Mouse (Mus musculus): ENCODE measurements around the gene Eme1.

GRCm38 (mm10) chr11:94634431-94634830 is 19.3 kb downstream of the Eme1 start:
- TF ChIP-seq POLR2A (IDR thresholded peaks at IDR 0.05; ENCODE audit: insufficient read length, low read depth) (no peak), CEBPB (IDR thresholded peaks at IDR 0.05; ENCODE audit: insufficient read depth, poor library complexity, severe bottlenecking) (no peak), TCF3 (IDR thresholded peaks at IDR 0.05; ENCODE audit: insufficient read length, low read depth) (no peak), MAX (IDR thresholded peaks at IDR 0.05; ENCODE audit: low read depth) (no peak), TCF12 (IDR thresholded peaks at IDR 0.05; ENCODE audit: insufficient read depth, poor library complexity, severe bottlenecking) (no peak), MYOD1 (IDR thresholded peaks at IDR 0.05; ENCODE audit: control insufficient read depth in 1 of 3, insufficient read length in 2 of 3, low read depth in 2 of 3) (no peak), E2F4 (IDR thresholded peaks at IDR 0.05; ENCODE audit: insufficient read depth) (no peak), MYOG (IDR thresholded peaks at IDR 0.05; ENCODE audit: control insufficient read depth in 1 of 3, insufficient read depth in 1 of 3, insufficient read length in 2 of 3, low read depth in 2 of 3) (no peak), USF1 (IDR thresholded peaks at IDR 0.05; ENCODE audit: low read depth) (no peak), SRF (IDR thresholded peaks at IDR 0.05; ENCODE audit: control insufficient read depth, insufficient read length, low read depth) (no peak), POLR2AphosphoS2 (IDR thresholded peaks at IDR 0.05; ENCODE audit: insufficient read length, low read depth) (no peak)
